Mouse (Mus musculus): Measurements from ENCODE around the gene Clip2.

DNA sequence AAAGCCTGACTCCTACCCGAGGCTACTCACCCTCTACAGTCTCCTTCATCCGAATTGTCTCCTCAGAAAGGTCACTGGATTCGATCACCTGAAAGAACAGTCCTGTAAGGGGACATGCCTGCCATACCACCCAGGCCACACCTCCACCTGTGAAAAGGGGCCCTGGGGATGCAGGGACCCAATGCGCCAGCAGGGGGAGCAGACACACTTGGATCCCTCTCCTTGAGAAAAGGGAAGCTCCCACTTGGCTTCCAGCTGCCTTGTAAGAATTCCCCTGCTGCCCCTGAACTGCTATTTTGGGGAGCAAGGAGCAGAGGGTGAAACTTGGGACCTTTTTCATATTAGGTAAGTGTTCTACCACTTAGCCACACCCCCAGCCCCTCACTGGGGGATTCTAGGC, 52.2 kb downstream of the Clip2 start:
- TF ChIP-seq POLR2A (IDR thresholded peaks at IDR 0.05; ENCODE audit: borderline replicate concordance, extremely low read depth, insufficient read depth, insufficient read length, poor library complexity, severe bottlenecking), result no peak
- TF ChIP-seq CTCF (IDR thresholded peaks at IDR 0.05; ENCODE audit: borderline replicate concordance, extremely low read depth, insufficient read depth, insufficient read length), result peak; percentile 69
